Mouse (Mus musculus): ENCODE results near the gene Frmd4b. TPM values are rescaled to one million over a fixed set of nuclear protein-coding genes. Genes with fewer than 3 reads are reported as not detected.

Frmd4b gene
- polyA plus RNA-seq, 1 experiment from 2014 or later: 27.1 TPM

GRCm38 (mm10) chr6:97407425-97407824 lies 209.9 kb downstream of the Frmd4b start:
- Histone ChIP-seq H3K9ac (replicated peaks) (no peak overlapping the region), H3K36me3 (no peaks in the 10 kb centered on the region; the same call in 1 of the 2 replicates), H3K27me3 (no peaks in the 10 kb centered on the region), H3K4me3 (replicated peaks) (no peak overlapping the region), H3K27ac (no peak overlapping the region), H3K4me2 (replicated peaks) (no peak overlapping the region), H3K4me1 (replicated peaks) (peaks cover 10% of the 10 kb centered on the region; the same call in 1 of the 2 replicates), H3K9me3 (no peaks in the 10 kb centered on the region)
- 84% methylated on average over 5 of the region's 5 CpGs for WGBS
- ATAC-seq: no peak

DNA sequence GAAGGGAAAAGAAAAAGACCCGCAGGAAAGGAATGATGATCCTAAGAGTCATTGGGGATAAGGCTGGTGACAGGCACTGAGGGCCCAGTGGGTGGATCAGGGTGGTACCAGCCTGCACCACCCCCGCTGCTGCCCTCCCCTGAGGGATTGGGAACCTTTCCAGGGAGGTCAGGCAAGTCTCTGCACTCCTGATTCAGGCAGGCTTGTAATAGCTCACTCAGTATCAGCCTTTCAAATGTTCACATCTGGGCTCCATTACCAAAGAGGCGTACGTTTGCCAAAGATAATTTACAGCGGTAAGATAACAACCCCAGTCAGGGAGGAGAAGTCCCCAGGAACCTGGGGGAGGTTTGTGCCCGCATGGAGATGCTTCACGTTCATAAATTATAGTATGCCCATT lies 212.0 kb downstream of the Frmd4b start:
- H3K4me2 ChIP-seq (replicated peaks): no peak overlapping the region
- no peaks in the 10 kb centered on the region for H3K9me3 ChIP-seq
- no peaks in the 10 kb centered on the region for H3K27me3 ChIP-seq
- no peak for ATAC-seq
- H3K4me3 ChIP-seq (replicated peaks): no peak overlapping the region
- 63% methylated on average over 7 of the region's 7 CpGs for WGBS
- H3K27ac ChIP-seq: no peak overlapping the region
- H3K4me1 ChIP-seq (replicated peaks): peaks cover 10% of the 10 kb centered on the region; the same call in 1 of the 2 replicates
- no peaks in the 10 kb centered on the region; the same call in 1 of the 2 replicates for H3K36me3 ChIP-seq
- no peak overlapping the region for H3K9ac ChIP-seq (replicated peaks)

DNA sequence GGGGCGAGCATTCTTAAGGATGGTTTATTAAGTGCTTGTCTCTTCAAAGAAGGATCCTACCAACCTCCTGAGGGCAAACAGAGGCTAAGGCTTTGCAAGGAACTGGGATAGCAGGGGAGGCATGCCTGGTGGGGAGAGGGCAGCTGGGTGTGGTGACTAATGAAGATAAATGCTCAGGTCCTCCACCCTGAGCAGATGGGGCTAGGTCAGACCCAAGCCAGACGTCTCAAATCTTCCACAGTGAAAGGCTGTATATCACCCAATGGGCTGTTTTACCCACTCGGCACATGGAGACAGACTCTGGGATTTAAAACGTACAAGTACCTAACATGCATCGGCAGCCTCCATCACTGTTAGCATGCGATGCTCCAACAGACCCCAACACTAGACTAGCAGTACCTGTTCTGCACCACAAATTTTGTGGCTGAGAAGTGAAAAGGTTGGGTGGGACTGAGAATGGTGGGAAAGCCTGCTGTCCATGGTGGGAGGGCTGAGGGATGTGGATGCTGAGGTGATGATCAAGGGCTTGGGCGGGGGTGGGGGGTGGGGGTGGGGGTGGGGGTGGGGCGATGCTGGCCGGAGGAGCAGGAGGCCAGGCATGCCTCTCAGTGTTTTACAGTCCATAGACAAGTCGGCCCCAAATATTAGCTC lies 214.4 kb downstream of the Frmd4b start:
- Histone ChIP-seq H3K36me3 (no peaks in the 10 kb centered on the region), H3K4me3 (replicated peaks) (no peak overlapping the region), H3K9me3 (no peaks in the 10 kb centered on the region), H3K9ac (replicated peaks) (no peak overlapping the region), H3K4me2 (replicated peaks) (no peak overlapping the region), H3K4me1 (replicated peaks) (peaks cover 15% of the 10 kb centered on the region), H3K27me3 (no peaks in the 10 kb centered on the region), H3K27ac (no peak overlapping the region)
- ATAC-seq: no peak
- WGBS: 75% methylated on average over 10 of the region's 10 CpGs

- H3K9ac ChIP-seq (replicated peaks): no peak overlapping the region
- no peak overlapping the region for H3K4me2 ChIP-seq (replicated peaks)
- ATAC-seq: no peak
- no peak overlapping the region for H3K4me3 ChIP-seq (replicated peaks)
- H3K27me3 ChIP-seq: no peaks in the 10 kb centered on the region
- peaks cover 38% of the 10 kb centered on the region for H3K4me1 ChIP-seq (replicated peaks)
- H3K27ac ChIP-seq: no peak overlapping the region
- H3K36me3 ChIP-seq: no peaks in the 10 kb centered on the region
- WGBS: 95% methylated on average over 6 of the region's 6 CpGs
- no peaks in the 10 kb centered on the region for H3K9me3 ChIP-seq
These were observed 216.9 kb downstream of the Frmd4b start for GRCm38 (mm10) chr6:97400446-97400845.

DNA sequence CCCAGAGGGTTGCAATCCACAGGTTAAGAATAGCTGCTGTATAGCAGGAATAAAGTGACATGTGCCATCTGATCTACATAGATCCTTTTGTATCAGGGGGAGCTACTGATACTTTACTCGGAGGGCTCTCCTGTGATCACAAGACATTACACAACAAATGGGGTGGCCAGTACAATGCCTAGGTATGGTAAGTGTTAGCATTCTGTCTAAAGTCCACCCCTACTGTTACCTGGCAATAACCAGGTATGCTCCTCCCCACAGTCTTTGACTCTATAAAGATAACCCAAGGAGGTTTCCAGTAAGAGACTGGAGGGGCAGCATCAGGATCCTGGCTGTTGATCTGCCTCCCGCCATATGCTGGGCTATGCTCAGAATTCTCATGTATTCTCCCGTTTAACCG lies 219.4 kb downstream of the Frmd4b start:
- no peaks in the 10 kb centered on the region for H3K36me3 ChIP-seq
- peaks cover 45% of the 10 kb centered on the region for H3K4me1 ChIP-seq (replicated peaks)
- no peak overlapping the region for H3K27ac ChIP-seq
- no peak overlapping the region for H3K9ac ChIP-seq (replicated peaks)
- H3K4me2 ChIP-seq (replicated peaks): no peak overlapping the region
- H3K9me3 ChIP-seq: no peaks in the 10 kb centered on the region
- no peaks in the 10 kb centered on the region for H3K27me3 ChIP-seq
- H3K4me3 ChIP-seq (replicated peaks): no peak overlapping the region
- no peak for ATAC-seq
- 84% methylated on average over 4 of the region's 4 CpGs for WGBS

- peak; percentile 58; the same call in 1 of the 2 replicates for ATAC-seq
- peaks cover 45% of the 10 kb centered on the region for H3K4me1 ChIP-seq (replicated peaks)
- WGBS: 37% methylated on average over 3 of the region's 3 CpGs
These were observed 220.4 kb downstream of the Frmd4b start for GRCm38 (mm10) chr6:97396957-97397354.

DNA sequence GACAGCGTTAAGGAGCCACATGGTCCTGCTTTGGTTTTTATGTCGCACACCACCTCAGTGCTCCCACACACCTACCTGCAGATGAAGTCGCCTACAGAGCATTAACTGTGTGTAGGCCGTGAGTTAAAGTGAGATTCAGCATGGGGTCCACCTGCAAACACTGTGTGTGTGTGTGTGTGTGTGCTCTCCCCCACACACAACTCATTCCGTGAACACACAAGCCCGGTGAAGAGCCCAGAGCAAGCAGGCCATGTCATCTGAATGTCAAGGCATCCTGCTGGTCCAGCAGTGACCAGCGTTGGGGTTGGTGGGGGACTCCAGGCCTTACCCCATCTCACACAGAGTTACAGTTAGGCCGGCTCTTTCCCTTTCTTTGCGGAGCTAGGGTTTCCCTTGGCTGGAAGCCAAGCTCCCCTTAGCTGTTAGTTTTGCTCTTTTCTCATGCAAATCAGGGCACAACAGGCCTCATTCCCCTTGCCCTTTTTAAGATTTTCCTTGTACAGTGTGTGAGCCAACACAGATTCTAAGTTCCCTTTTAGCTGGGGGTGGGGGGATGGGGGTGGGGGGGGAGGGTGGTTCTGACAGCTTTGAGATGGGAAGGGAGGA lies 220.9 kb downstream of the Frmd4b start:
- H3K36me3 ChIP-seq: no peaks in the 10 kb centered on the region
- no peaks in the 10 kb centered on the region for H3K9me3 ChIP-seq
- no peak overlapping the region for H3K4me3 ChIP-seq (replicated peaks)
- peak overlapping the region; percentile 75 for H3K27ac ChIP-seq
- WGBS: 5% methylated on average over 9 of the region's 9 CpGs
- H3K4me1 ChIP-seq (replicated peaks): peaks cover 45% of the 10 kb centered on the region
- no peaks in the 10 kb centered on the region for H3K27me3 ChIP-seq
- ATAC-seq: peak; percentile 85
- 0 out of 2 replicates have a peak overlapping the region, but pooled peaks have one; percentile 17 for H3K9ac ChIP-seq (replicated peaks)
- peak overlapping the region; percentile 24 for H3K4me2 ChIP-seq (replicated peaks)

More at GRCm38 (mm10) chr6:97396957-97397354, 220.4 kb downstream of the Frmd4b start:
- H3K36me3 ChIP-seq: no peaks in the 10 kb centered on the region
- no peak overlapping the region for H3K4me2 ChIP-seq (replicated peaks)
- no peak overlapping the region for H3K9ac ChIP-seq (replicated peaks)
- peak overlapping the region; percentile 49; the same call in 1 of the 2 replicates for H3K27ac ChIP-seq
- no peaks in the 10 kb centered on the region for H3K9me3 ChIP-seq
- no peaks in the 10 kb centered on the region for H3K27me3 ChIP-seq
- H3K4me3 ChIP-seq (replicated peaks): no peak overlapping the region

DNA sequence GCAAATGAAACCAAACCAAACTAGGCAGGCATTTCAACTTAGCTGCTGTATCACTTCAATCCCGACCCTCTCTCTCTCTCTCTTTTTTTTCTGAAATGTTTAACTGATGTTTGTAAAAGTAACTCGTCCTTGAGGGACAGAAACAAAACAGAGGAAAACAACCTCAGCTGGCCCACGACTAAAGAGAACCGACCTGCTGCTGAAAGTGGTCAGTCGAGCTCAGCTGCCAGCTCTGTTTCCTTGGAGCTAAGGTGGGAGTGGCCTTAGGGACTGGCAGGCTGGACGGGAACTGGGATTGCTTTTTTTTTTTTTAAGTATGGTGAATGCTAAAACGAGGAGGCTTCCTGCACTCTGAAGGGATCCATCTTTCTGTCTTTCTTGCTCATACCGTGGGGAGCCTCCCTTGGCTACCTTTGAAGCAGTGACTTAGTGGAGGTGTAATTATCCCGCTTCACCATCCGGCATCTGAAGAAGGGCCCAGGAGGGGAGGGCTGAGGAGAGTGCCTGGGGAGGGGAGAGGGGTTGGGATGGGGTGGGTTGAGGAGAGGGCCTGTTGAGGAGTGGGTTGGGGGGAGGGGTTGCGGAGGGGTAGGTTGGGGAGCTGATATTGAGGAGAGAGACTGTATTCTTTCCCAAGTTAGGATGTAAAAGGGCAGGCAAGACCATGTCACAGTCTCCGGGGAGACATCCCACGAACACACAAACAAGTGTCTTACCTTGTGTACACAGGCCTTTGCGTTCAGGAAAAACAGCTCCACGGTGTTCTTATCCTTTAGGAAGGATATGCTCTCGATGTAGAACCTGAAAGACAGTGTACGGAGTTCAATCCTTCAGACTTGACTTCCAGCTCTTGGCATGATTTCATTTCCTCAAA lies 221.6 kb downstream of the Frmd4b start:
- ATAC-seq: peak; percentile 27
- Histone ChIP-seq H3K4me3 (replicated peaks) (no peak overlapping the region), H3K36me3 (no peaks in the 10 kb centered on the region), H3K9me3 (no peaks in the 10 kb centered on the region), H3K4me2 (replicated peaks) (peak overlapping the region; percentile 24), H3K27me3 (no peaks in the 10 kb centered on the region), H3K27ac (peak overlapping the region; percentile 75), H3K9ac (replicated peaks) (0 out of 2 replicates have a peak overlapping the region, but pooled peaks have one; percentile 17), H3K4me1 (replicated peaks) (peaks cover 45% of the 10 kb centered on the region)
- WGBS: 8% methylated on average over 17 of the region's 17 CpGs

- no peak overlapping the region for H3K4me3 ChIP-seq (replicated peaks)
- WGBS: 17% methylated on average over 12 of the region's 12 CpGs
- no peaks in the 10 kb centered on the region for H3K36me3 ChIP-seq
- peaks cover 45% of the 10 kb centered on the region for H3K4me1 ChIP-seq (replicated peaks)
- H3K27ac ChIP-seq: peak overlapping the region; percentile 75
- no peak overlapping the region for H3K9ac ChIP-seq (replicated peaks)
- peak overlapping the region; percentile 24; the same call in 1 of the 2 replicates for H3K4me2 ChIP-seq (replicated peaks)
- peak; percentile 51 for ATAC-seq
- no peaks in the 10 kb centered on the region for H3K9me3 ChIP-seq
- H3K27me3 ChIP-seq: no peaks in the 10 kb centered on the region
These were observed 222.8 kb downstream of the Frmd4b start for GRCm38 (mm10) chr6:97394473-97395075.

DNA sequence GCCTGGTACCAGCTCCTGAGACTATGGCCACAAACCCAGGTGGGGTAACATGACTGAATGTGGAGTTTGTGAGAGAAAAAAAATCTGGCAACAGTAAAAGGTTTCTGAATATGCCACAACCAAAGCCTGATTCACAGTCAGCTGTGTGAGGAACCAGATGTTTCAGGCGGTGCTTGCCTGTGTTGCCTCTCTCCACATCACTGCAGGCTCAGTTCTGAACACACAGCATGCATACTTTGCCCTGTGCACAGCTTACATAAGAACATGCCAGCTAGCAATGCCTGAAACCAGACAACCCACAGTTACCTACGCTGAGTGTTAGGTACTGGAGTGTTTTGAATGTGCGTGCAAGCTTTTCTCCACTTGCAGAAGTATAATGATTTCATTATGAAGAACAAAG lies 224.4 kb downstream of the Frmd4b start:
- 91% methylated on average over 3 of the region's 3 CpGs for whole genome bisulfite sequencing
- Histone ChIP-seq H3K9ac (replicated peaks) (no peak overlapping the region), H3K4me3 (replicated peaks) (no peak overlapping the region), H3K4me2 (replicated peaks) (no peak overlapping the region), H3K4me1 (replicated peaks) (peaks cover 37% of the 10 kb centered on the region), H3K9me3 (no peaks in the 10 kb centered on the region), H3K27me3 (no peaks in the 10 kb centered on the region), H3K36me3 (no peaks in the 10 kb centered on the region), H3K27ac (no peak overlapping the region)
- ATAC-seq: no peak

GRCm38 (mm10) chr6:97387388-97387787 lies 230.0 kb downstream of the Frmd4b start:
- H3K9me3 ChIP-seq: no peaks in the 10 kb centered on the region
- no peak overlapping the region for H3K9ac ChIP-seq (replicated peaks)
- H3K27me3 ChIP-seq: no peaks in the 10 kb centered on the region
- no peak overlapping the region for H3K27ac ChIP-seq
- H3K4me2 ChIP-seq (replicated peaks): no peak overlapping the region
- H3K4me3 ChIP-seq (replicated peaks): no peak overlapping the region
- 87% methylated on average over 6 of the region's 6 CpGs for WGBS
- no peaks in the 10 kb centered on the region for H3K36me3 ChIP-seq
- H3K4me1 ChIP-seq (replicated peaks): no peaks in the 10 kb centered on the region
- no peak for ATAC-seq

Measured in midbrain, embryonic 13.5 days (tissue).